Mouse (Mus musculus) intestine, embryonic 14.5 days (tissue): Measurements from ENCODE around the gene Itpk1. TPM values are rescaled to one million over a fixed set of nuclear protein-coding genes. Genes with fewer than 3 reads are reported as not detected.

Source experiments
- ATAC-seq: fragments of 200-750 bp; cut with Nextera tagmentation; replicated peaks from 2 replicates; pipeline ENCODE4 v1.8.0; 2017; ENCODE audit warnings: low read depth, moderate number of reproducible peaks, moderate TSS enrichment, moderate library complexity; ENCODE audit not compliant: low FRiP score, low TSS enrichment
- DNase-seq: peaks from one replicate; pipeline ENCODE4 v3.0.0-alpha.2; 2018; ENCODE audit warnings: low spot score
- H3K27ac ChIP-seq: fragments of 300-500 bp; sonication (generic); 2 replicates; pipeline ENCODE4 v1.5.1; 2014; ENCODE audit warnings: low read depth, mild to moderate bottlenecking, control low read depth
- H3K27me3 ChIP-seq: fragments of 300-500 bp; sonication (generic); replicated peaks from 2 replicates; pipeline ENCODE4 v1.6.1; 2014; ENCODE audit warnings: low read length, control low read depth; ENCODE audit not compliant: control insufficient read depth, insufficient read depth
- H3K36me3 ChIP-seq: fragments of 300-500 bp; sonication (generic); 2 replicates; pipeline ENCODE4 v1.6.1; 2014; ENCODE audit warnings: low read length, control low read depth; ENCODE audit not compliant: control insufficient read depth, insufficient read depth
- H3K4me1 ChIP-seq: fragments of 300-500 bp; sonication (generic); replicated peaks from 2 replicates; pipeline ENCODE4 v1.6.1; 2014; ENCODE audit warnings: low read length, control low read depth, mixed read lengths; ENCODE audit not compliant: control insufficient read depth, insufficient read depth
- H3K4me2 ChIP-seq: fragments of 300-500 bp; sonication (generic); 2 replicates; pipeline ENCODE4 v1.6.1; 2014; ENCODE audit warnings: low read length
- H3K4me3 ChIP-seq: fragments of 300-500 bp; sonication (generic); 2 replicates; pipeline ENCODE4 v1.5.1; 2014; ENCODE audit warnings: low read depth, low read length, control low read depth, mixed read lengths
- H3K9ac ChIP-seq: fragments of 300-500 bp; sonication (generic); 2 replicates; pipeline ENCODE4 v1.6.1; 2014; ENCODE audit warnings: mild to moderate bottlenecking, low read length
- H3K9me3 ChIP-seq: fragments of 300-500 bp; sonication (generic); 2 replicates; pipeline ENCODE4 v1.6.1; 2016; ENCODE audit warnings: low read length, control low read depth; ENCODE audit not compliant: control insufficient read depth
- WGBS: fragments of 180-500 bp; shearing (Covaris S2); extraction: QIAGEN DNeasy Blood & Tissue Kit; methylation state at CpG from one replicate; pipeline ENCODE4 v1.1.7; 2014; 5-methylcytosine and 5-hydroxymethylcytosine counted together
- polyA plus RNA-seq: library from polyadenylated mRNA; unstranded; fragments of >200 nt; fragmentation: Nextera tagmentation; extraction: Ambion mirVana; gene quantifications from 2 replicates; pipeline ENCODE4 v1.2.1, GENCODE M21; 2014

The Itpk1 gene
- polyA plus RNA-seq, 1 experiment from 2014 or later: 31.5 TPM

DNA sequence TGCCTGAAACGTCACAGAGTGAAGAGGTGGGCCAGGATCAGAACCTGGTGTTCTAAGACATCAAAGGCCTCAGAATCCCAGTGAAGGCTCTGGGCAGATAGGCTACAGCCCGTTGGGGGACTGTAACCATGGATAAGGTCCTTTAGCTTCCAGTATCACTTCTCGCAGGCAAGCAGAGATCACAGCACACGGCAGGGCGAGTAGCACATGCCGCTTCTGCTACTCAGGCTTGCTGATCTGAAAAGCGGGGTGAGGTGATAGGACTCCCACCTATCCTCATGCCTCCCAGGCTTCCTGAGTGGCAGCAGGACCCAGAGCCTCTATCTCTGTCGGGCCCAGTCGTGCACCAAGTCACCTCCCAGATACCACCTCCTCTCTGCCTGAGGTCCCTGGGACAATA, 133.1 kb downstream of the Itpk1 start:
- Histone ChIP-seq H3K27ac (no peak overlapping the region), H3K36me3 (peaks cover 26% of the 10 kb centered on the region), H3K4me2 (no peak overlapping the region), H3K27me3 (no peaks in the 10 kb centered on the region), H3K9me3 (no peaks in the 10 kb centered on the region), H3K9ac (no peak overlapping the region), H3K4me3 (no peak overlapping the region), H3K4me1 (peaks cover 4% of the 10 kb centered on the region)
- DNase-seq: no peak
- WGBS: 83% methylated on average over 9 of the region's 9 CpGs
- ATAC-seq: no peak

DNA sequence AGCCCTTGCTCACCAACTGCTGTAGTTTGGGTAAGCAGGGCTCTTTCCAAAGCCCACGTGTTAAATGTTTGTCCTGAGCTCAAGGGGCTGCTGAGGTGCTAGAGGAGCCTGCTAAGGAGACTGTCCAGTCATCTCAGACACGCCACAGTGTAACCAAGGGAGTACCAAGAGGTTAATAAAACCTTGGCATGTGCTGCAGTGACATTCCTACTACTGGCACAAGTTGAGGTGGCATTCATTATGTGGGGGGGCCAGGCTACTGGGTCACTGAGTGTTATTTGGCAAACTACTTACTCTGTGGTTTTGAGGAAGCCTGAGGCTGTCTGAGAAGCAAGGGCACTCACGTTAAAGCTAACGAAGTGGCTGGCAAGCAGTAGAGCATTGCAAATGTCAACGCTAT, 134.0 kb downstream of the Itpk1 start:
- no peak overlapping the region for H3K4me3 ChIP-seq
- 85% methylated on average over 5 of the region's 5 CpGs for WGBS
- peaks cover 26% of the 10 kb centered on the region for H3K36me3 ChIP-seq
- H3K27ac ChIP-seq: no peak overlapping the region
- H3K4me1 ChIP-seq: no peaks in the 10 kb centered on the region
- H3K9me3 ChIP-seq: no peaks in the 10 kb centered on the region
- no peak overlapping the region for H3K9ac ChIP-seq
- H3K27me3 ChIP-seq: no peaks in the 10 kb centered on the region
- ATAC-seq (no peak), DNase-seq (no peak)
- no peak overlapping the region for H3K4me2 ChIP-seq

DNA sequence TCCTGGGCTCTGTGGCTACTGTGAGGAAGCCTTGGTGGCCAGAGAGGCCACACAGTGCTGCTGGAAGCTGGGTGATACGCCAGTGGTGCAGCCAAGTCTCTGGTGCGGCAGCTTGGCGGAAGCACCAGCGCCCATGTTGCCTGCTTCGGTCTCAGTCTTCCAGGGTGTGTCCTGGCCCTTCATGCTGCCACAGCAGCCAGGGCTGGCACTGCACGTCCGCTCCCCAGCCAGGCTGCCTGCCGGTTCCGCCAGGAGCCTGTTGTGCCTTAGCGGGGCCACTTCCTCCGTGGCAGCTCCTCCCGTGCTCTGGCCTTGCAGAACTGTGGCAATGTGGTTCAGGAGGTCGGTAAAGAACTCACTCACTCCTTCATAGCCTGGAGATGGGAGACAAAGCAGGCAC, 134.6 kb downstream of the Itpk1 start:
- Histone ChIP-seq H3K9ac (no peak overlapping the region), H3K27me3 (no peaks in the 10 kb centered on the region), H3K4me3 (no peak overlapping the region), H3K36me3 (peaks cover 26% of the 10 kb centered on the region), H3K9me3 (no peaks in the 10 kb centered on the region), H3K4me1 (no peaks in the 10 kb centered on the region), H3K4me2 (no peak overlapping the region), H3K27ac (no peak overlapping the region)
- no peak for DNase-seq
- WGBS: 82% methylated on average over 13 of the region's 13 CpGs
- no peak for ATAC-seq

DNA sequence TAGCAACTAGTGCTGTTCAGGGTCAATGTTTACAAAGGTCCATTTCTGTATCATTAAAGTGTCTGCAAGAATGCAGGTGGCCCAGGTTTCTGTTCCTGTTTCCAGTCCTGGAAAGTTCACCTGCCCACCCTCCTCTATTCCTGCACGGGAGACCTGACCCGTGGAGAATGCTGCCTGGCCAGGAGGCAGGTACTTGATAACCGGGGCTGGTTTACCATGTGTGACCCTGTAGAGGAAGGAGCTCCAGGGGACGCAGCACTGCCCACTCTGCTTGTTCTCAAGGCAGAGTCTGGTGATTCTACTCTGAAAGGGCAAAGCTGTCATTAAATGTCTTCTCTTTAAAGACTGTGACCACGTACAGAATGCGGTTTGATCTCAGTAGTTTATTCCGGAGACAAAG, 136.5 kb downstream of the Itpk1 start:
- H3K4me2 ChIP-seq: no peak overlapping the region
- no peaks in the 10 kb centered on the region for H3K9me3 ChIP-seq
- ATAC-seq: no peak
- WGBS: 77% methylated on average over 7 of the region's 7 CpGs
- no peaks in the 10 kb centered on the region for H3K27me3 ChIP-seq
- H3K4me1 ChIP-seq: no peaks in the 10 kb centered on the region
- H3K9ac ChIP-seq: no peak overlapping the region
- peaks cover 10% of the 10 kb centered on the region for H3K36me3 ChIP-seq
- no peak for DNase-seq
- no peak overlapping the region for H3K27ac ChIP-seq
- no peak overlapping the region for H3K4me3 ChIP-seq

DNA sequence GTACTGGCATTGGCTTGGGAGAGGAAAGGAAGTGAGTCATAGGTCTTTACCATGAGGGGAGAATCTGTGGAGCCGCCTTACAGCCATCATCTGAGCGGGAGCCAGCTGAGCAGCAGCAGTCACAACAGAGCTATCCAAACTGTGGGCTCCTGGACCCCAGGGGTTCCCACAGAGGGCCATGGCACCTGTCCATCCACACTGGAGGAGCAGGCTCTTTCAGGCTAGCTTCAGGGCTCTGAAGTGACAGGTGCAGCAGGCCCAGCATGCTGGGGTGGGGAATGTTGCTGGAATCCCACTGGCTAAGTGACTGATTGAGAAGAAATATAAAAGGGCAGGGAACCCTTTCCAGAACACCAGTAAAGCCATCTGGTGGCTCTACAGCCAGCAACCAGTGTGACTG, 137.8 kb downstream of the Itpk1 start:
- no peaks in the 10 kb centered on the region for H3K4me1 ChIP-seq
- no peak overlapping the region for H3K4me3 ChIP-seq
- H3K27ac ChIP-seq: no peak overlapping the region
- 75% methylated on average over 2 of the region's 2 CpGs for WGBS
- no peak for ATAC-seq
- H3K27me3 ChIP-seq: no peaks in the 10 kb centered on the region
- H3K9ac ChIP-seq: no peak overlapping the region
- no peak for DNase-seq
- H3K4me2 ChIP-seq: no peak overlapping the region
- peaks cover 3% of the 10 kb centered on the region for H3K36me3 ChIP-seq
- H3K9me3 ChIP-seq: no peaks in the 10 kb centered on the region

DNA sequence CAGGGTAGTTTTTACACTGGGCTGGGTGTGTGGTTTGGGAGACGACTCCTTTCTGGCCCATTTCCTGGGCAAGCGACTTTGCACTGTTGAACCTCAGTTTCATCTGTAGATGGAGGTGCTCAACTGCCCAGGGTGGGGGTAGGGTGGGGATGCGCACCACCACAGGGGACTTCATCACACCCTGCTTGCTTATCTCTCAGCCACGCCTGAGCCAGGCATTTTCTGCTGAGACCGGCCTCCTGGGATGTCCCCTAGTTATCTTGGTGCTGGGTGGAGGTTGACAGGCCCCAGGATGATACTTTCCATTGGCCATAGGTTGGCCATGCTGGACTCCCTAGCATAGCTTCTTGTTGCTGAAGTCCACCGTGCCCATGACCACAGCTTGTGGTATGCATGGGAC, 139.6 kb downstream of the Itpk1 start:
- no peaks in the 10 kb centered on the region for H3K27me3 ChIP-seq
- no peak overlapping the region for H3K4me3 ChIP-seq
- no peak overlapping the region for H3K9ac ChIP-seq
- 63% methylated on average over 6 of the region's 6 CpGs for WGBS
- no peak overlapping the region for H3K4me2 ChIP-seq
- no peaks in the 10 kb centered on the region for H3K9me3 ChIP-seq
- DNase-seq (no peak), ATAC-seq (no peak)
- peaks cover 2% of the 10 kb centered on the region; the same call in 1 of the 2 replicates for H3K36me3 ChIP-seq
- H3K4me1 ChIP-seq: no peaks in the 10 kb centered on the region
- no peak overlapping the region for H3K27ac ChIP-seq

DNA sequence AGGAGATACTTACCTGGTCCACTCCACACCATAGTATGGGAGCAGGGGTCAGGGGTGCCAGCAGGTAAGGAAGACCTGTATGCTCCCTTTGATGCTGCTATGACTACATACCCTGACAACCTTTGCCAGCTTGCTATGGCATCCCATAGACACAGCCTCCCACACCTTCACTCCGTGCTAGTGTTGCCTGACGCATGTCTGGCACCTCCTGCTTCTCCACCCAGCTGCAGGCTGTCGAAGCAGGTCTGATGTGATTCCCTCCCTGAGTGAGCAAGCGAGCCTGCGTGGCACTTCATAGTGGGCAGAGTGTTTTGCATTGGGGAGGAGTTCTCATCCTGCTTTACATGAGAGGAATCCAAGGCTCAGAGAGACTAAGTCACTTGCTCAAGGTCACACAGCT, 147.4 kb downstream of the Itpk1 start:
- Histone ChIP-seq H3K4me3 (no peak overlapping the region), H3K4me2 (no peak overlapping the region), H3K4me1 (no peaks in the 10 kb centered on the region), H3K36me3 (no peaks in the 10 kb centered on the region), H3K9me3 (no peaks in the 10 kb centered on the region), H3K9ac (no peak overlapping the region), H3K27ac (no peak overlapping the region), H3K27me3 (peaks cover 24% of the 10 kb centered on the region)
- ATAC-seq (no peak), DNase-seq (no peak)
- WGBS: 85% methylated on average over 5 of the region's 5 CpGs

DNA sequence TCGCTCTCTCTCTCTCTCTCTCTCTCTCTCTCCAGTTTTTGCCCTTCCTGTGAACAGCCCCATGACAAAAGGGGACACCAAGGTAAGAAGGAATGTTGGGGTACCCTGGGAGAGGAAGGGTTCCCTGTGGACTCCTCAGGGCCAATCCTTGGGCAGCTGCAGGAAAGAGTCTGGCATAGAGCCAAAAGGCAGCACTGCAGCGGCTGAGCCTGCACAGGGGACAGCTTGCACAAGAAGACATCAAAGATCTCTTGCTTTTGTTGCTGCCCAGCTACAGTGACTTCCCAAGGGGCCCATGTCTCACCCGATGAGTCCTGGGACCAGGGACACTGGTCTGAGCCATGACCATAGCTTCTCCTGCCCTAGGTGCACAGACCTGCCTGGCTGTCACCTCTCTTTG, 148.9 kb downstream of the Itpk1 start:
- DNase-seq: no peak

DNA sequence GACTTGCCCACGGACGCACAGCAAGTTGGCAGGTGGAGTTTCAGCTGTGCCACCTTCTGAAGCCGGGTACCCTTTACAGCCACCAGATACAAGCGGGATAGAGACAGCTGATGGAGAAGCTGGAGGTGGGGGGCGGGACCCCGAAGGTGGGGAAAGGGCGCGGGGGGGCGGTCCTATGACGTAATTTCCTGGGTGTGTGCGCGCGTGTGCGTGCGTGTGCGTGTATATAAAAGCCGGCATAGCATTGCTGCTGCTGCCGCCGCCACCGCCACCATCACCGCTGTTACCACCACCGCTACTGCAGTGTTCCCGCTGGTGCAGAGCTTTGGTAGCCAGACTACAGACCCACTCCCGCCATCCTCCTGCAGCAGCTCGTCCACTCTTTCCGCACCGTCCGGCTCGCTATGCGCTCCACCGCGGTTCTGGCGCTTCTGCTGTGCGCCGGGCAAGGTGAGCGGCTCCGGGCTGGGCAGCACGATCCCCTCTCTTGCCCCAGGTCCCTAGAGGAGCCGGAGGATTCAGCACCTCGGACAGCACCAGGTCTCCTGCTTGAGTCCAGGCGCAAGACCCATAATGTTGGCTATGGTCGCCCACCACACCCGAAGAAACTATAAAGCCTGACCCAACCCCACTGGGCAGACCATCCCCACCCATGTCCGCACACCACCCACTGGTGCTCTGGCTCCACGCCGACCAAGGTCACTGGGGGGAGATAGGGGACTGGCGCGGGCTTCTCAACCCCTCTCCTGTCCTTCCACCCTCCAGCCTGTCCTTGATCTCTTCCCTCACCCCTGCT, 149.8 kb downstream of the Itpk1 start, which contains the start of gene Chga:
Gene Chga, plus strand, starts transcription at position 249 of the 796 bp plus-strand sequence.
- Histone ChIP-seq H3K27me3 (peaks cover 24% of the 10 kb centered on the region), H3K9me3 (no peaks in the 10 kb centered on the region), H3K4me2 (peak within 1 kb of the TSS; percentile 36), H3K4me3 (peak within 1 kb of the TSS; percentile 22), H3K9ac (no peak within 1 kb of the TSS), H3K4me1 (no peaks in the 10 kb centered on the region), H3K36me3 (no peaks in the 10 kb centered on the region), H3K27ac (no peak within 1 kb of the TSS)
- WGBS: 3% methylated on average over 48 of the region's 48 CpGs
- ATAC-seq (peak; percentile 75), DNase-seq (peak; percentile 96)

More for the DNA sequence above, 148.9 kb downstream of the Itpk1 start:
- no peaks in the 10 kb centered on the region for H3K36me3 ChIP-seq
- no peak overlapping the region for H3K27ac ChIP-seq
- no peaks in the 10 kb centered on the region for H3K9me3 ChIP-seq
- no peak for ATAC-seq
- peaks cover 24% of the 10 kb centered on the region for H3K27me3 ChIP-seq
- H3K4me2 ChIP-seq: no peak overlapping the region
- H3K9ac ChIP-seq: no peak overlapping the region
- H3K4me1 ChIP-seq: no peaks in the 10 kb centered on the region
- no peak overlapping the region for H3K4me3 ChIP-seq
- 63% methylated on average over 3 of the region's 3 CpGs for WGBS
